Mouse (Mus musculus) heart, embryonic 13.5 days (tissue): ENCODE results near the gene Grip1. TPM values are rescaled to one million over a fixed set of nuclear protein-coding genes. Genes with fewer than 3 reads are reported as not detected.

ENCODE experiments used
- ATAC-seq: fragments of 200-750 bp; cut with Nextera tagmentation; 2 replicates; pipeline ENCODE4 v1.8.0; 2017; ENCODE audit warnings: moderate TSS enrichment; ENCODE audit not compliant: insufficient number of reproducible peaks, low FRiP score, low TSS enrichment; ENCODE audit errors: extremely low read depth
- H3K27ac ChIP-seq: fragments of 300-500 bp; sonication (generic); replicated peaks from 2 replicates; pipeline ENCODE4 v1.5.1; 2015; ENCODE audit warnings: moderate library complexity, mild to moderate bottlenecking, inconsistent platforms
- H3K27me3 ChIP-seq: fragments of 300-500 bp; sonication (generic); replicated peaks from 2 replicates; pipeline ENCODE4 v1.6.1; 2015; ENCODE audit warnings: mild to moderate bottlenecking, inconsistent platforms
- H3K36me3 ChIP-seq: fragments of 300-500 bp; sonication (generic); 2 replicates; pipeline ENCODE4 v1.6.1; 2015; ENCODE audit warnings: mild to moderate bottlenecking, inconsistent platforms
- H3K4me1 ChIP-seq: fragments of 300-500 bp; sonication (generic); 2 replicates; pipeline ENCODE4 v1.6.1; 2015; ENCODE audit warnings: inconsistent platforms
- H3K4me2 ChIP-seq: fragments of 300-500 bp; sonication (generic); 2 replicates; pipeline ENCODE4 v1.6.1; 2015; ENCODE audit warnings: inconsistent platforms, mild to moderate bottlenecking, moderate library complexity
- H3K4me3 ChIP-seq: fragments of 300-500 bp; sonication (generic); 2 replicates; pipeline ENCODE4 v1.5.1; 2015; ENCODE audit warnings: moderate library complexity, mild to moderate bottlenecking, inconsistent platforms
- H3K9ac ChIP-seq: fragments of 300-500 bp; sonication (generic); 2 replicates; pipeline ENCODE4 v1.6.1; 2015; ENCODE audit warnings: inconsistent platforms, mild to moderate bottlenecking, moderate library complexity
- H3K9me3 ChIP-seq: fragments of 300-500 bp; sonication (generic); 2 replicates; pipeline ENCODE4 v1.6.1; 2016; ENCODE audit warnings: inconsistent platforms
- WGBS: fragments of 180-500 bp; shearing (Covaris S2); methylation state at CpG from one replicate; pipeline ENCODE4 v1.1.7; 2015; ENCODE audit warnings: mixed read lengths; 5-methylcytosine and 5-hydroxymethylcytosine counted together
- polyA plus RNA-seq: library from polyadenylated mRNA; unstranded; fragments of >200 nt; fragmentation: Nextera tagmentation; extraction: Ambion mirVana; gene quantifications from 2 replicates; pipeline ENCODE4 v1.2.1, GENCODE M21; 2015

Gene Grip1
- polyA plus RNA-seq, 1 experiment from 2014 or later = 2.0 TPM

- Histone ChIP-seq H3K4me2 (no peak overlapping the region), H3K4me1 (peaks cover 15% of the 10 kb centered on the region), H3K9ac (no peak overlapping the region), H3K27me3 (no peaks in the 10 kb centered on the region), H3K4me3 (no peak overlapping the region), H3K27ac (no peak overlapping the region), H3K9me3 (no peaks in the 10 kb centered on the region), H3K36me3 (no peaks in the 10 kb centered on the region)
- no peak for ATAC-seq
- 51% methylated on average over 4 of the region's 4 CpGs for WGBS
Measured at GRCm38 (mm10) chr10:119902754-119903153, 449.1 kb downstream of the Grip1 start.

- no peak overlapping the region for H3K9ac ChIP-seq
- H3K4me3 ChIP-seq = no peak overlapping the region
- no peaks in the 10 kb centered on the region for H3K36me3 ChIP-seq
- no peak; the same call in 1 of the 2 replicates for ATAC-seq
- H3K9me3 ChIP-seq = no peaks in the 10 kb centered on the region
- H3K4me2 ChIP-seq = no peak overlapping the region
- H3K27me3 ChIP-seq = no peaks in the 10 kb centered on the region
- H3K4me1 ChIP-seq = peaks cover 15% of the 10 kb centered on the region
- WGBS = 31% methylated on average over 7 of the region's 7 CpGs
- H3K27ac ChIP-seq = no peak overlapping the region
Measured at GRCm38 (mm10) chr10:119906869-119907268, 453.2 kb downstream of the Grip1 start.

- no peak for ATAC-seq
- Histone ChIP-seq H3K27me3 (no peaks in the 10 kb centered on the region), H3K9ac (no peak overlapping the region), H3K4me1 (no peaks in the 10 kb centered on the region), H3K27ac (no peak overlapping the region), H3K36me3 (no peaks in the 10 kb centered on the region), H3K9me3 (no peaks in the 10 kb centered on the region), H3K4me3 (no peak overlapping the region), H3K4me2 (no peak overlapping the region)
- WGBS = 83% methylated on average over 9 of the region's 9 CpGs
Measured at GRCm38 (mm10) chr10:119917995-119918394, 464.4 kb downstream of the Grip1 start.

GRCm38 (mm10) chr10:119927963-119928362 lies 474.3 kb downstream of the Grip1 start:
- ATAC-seq = no peak
- WGBS = 81% methylated on average over 5 of the region's 5 CpGs

GRCm38 (mm10) chr10:119928921-119929320 lies 475.3 kb downstream of the Grip1 start:
- H3K4me2 ChIP-seq = no peak overlapping the region
- 74% methylated on average over 2 of the region's 2 CpGs for WGBS
- H3K9me3 ChIP-seq = no peaks in the 10 kb centered on the region
- H3K27me3 ChIP-seq = no peaks in the 10 kb centered on the region
- no peaks in the 10 kb centered on the region for H3K4me1 ChIP-seq
- no peak overlapping the region for H3K27ac ChIP-seq
- no peak for ATAC-seq
- H3K4me3 ChIP-seq = no peak overlapping the region
- H3K36me3 ChIP-seq = no peaks in the 10 kb centered on the region
- no peak overlapping the region for H3K9ac ChIP-seq

More at GRCm38 (mm10) chr10:119927963-119928362, 474.3 kb downstream of the Grip1 start:
- Histone ChIP-seq H3K4me1 (no peaks in the 10 kb centered on the region), H3K27ac (no peak overlapping the region), H3K9me3 (no peaks in the 10 kb centered on the region), H3K27me3 (no peaks in the 10 kb centered on the region), H3K9ac (no peak overlapping the region), H3K4me2 (no peak overlapping the region), H3K36me3 (no peaks in the 10 kb centered on the region), H3K4me3 (no peak overlapping the region)

GRCm38 (mm10) chr10:119932794-119933193 lies 479.2 kb downstream of the Grip1 start:
- ATAC-seq = no peak
- WGBS = 52% methylated on average over 4 of the region's 4 CpGs
- H3K4me2 ChIP-seq = no peak overlapping the region

GRCm38 (mm10) chr10:119933362-119933761 lies 479.7 kb downstream of the Grip1 start:
- WGBS = 91% methylated on average over 5 of the region's 5 CpGs
- Histone ChIP-seq H3K9ac (no peak overlapping the region), H3K36me3 (no peaks in the 10 kb centered on the region), H3K4me3 (no peak overlapping the region), H3K27ac (no peak overlapping the region), H3K4me1 (no peaks in the 10 kb centered on the region), H3K4me2 (no peak overlapping the region), H3K9me3 (no peaks in the 10 kb centered on the region), H3K27me3 (no peaks in the 10 kb centered on the region)
- ATAC-seq = no peak

More at GRCm38 (mm10) chr10:119932794-119933193, 479.2 kb downstream of the Grip1 start:
- Histone ChIP-seq H3K27ac (no peak overlapping the region), H3K36me3 (no peaks in the 10 kb centered on the region), H3K4me1 (no peaks in the 10 kb centered on the region), H3K9me3 (no peaks in the 10 kb centered on the region), H3K4me3 (no peak overlapping the region), H3K27me3 (no peaks in the 10 kb centered on the region), H3K9ac (no peak overlapping the region)

GRCm38 (mm10) chr10:119935231-119935630 lies 481.6 kb downstream of the Grip1 start:
- WGBS = 77% methylated on average over 6 of the region's 6 CpGs
- H3K27ac ChIP-seq = no peak overlapping the region
- no peaks in the 10 kb centered on the region for H3K9me3 ChIP-seq
- no peaks in the 10 kb centered on the region for H3K27me3 ChIP-seq
- H3K4me1 ChIP-seq = no peaks in the 10 kb centered on the region
- H3K36me3 ChIP-seq = no peaks in the 10 kb centered on the region
- no peak for ATAC-seq
- H3K4me2 ChIP-seq = no peak overlapping the region
- H3K9ac ChIP-seq = no peak overlapping the region
- no peak overlapping the region for H3K4me3 ChIP-seq

- ATAC-seq = no peak
- WGBS = 72% methylated on average over 16 of the region's 16 CpGs
- no peak overlapping the region for H3K9ac ChIP-seq
- H3K9me3 ChIP-seq = no peaks in the 10 kb centered on the region
- no peak overlapping the region for H3K4me2 ChIP-seq
- H3K36me3 ChIP-seq = no peaks in the 10 kb centered on the region
- no peaks in the 10 kb centered on the region for H3K4me1 ChIP-seq
- H3K27ac ChIP-seq = no peak overlapping the region
- H3K27me3 ChIP-seq = no peaks in the 10 kb centered on the region
- no peak overlapping the region for H3K4me3 ChIP-seq
Measured at GRCm38 (mm10) chr10:119937481-119937880, 483.9 kb downstream of the Grip1 start.

GRCm38 (mm10) chr10:119943906-119944305 lies 490.3 kb downstream of the Grip1 start:
- H3K4me1 ChIP-seq = no peaks in the 10 kb centered on the region
- WGBS = 76% methylated on average over 8 of the region's 8 CpGs
- H3K27me3 ChIP-seq = no peaks in the 10 kb centered on the region
- H3K9me3 ChIP-seq = no peaks in the 10 kb centered on the region
- H3K4me2 ChIP-seq = no peak overlapping the region
- H3K36me3 ChIP-seq = no peaks in the 10 kb centered on the region
- no peak overlapping the region for H3K27ac ChIP-seq
- no peak overlapping the region for H3K4me3 ChIP-seq
- H3K9ac ChIP-seq = no peak overlapping the region
- ATAC-seq = no peak

- no peak overlapping the region for H3K9ac ChIP-seq
- H3K4me3 ChIP-seq = no peak overlapping the region
- no peaks in the 10 kb centered on the region for H3K27me3 ChIP-seq
- H3K4me1 ChIP-seq = 0 out of 2 replicates have a peak, but pooled peaks cover 2% of the 10 kb centered on the region
- H3K27ac ChIP-seq = no peak overlapping the region
- no peaks in the 10 kb centered on the region for H3K36me3 ChIP-seq
- ATAC-seq = no peak
- 64% methylated on average over 6 of the region's 6 CpGs for WGBS
- no peaks in the 10 kb centered on the region for H3K9me3 ChIP-seq
- no peak overlapping the region for H3K4me2 ChIP-seq
Measured at GRCm38 (mm10) chr10:119951460-119951859, 497.8 kb downstream of the Grip1 start.

- H3K9ac ChIP-seq = no peak overlapping the region
- no peak overlapping the region for H3K4me3 ChIP-seq
- no peak for ATAC-seq
- H3K27me3 ChIP-seq = no peaks in the 10 kb centered on the region
- H3K4me1 ChIP-seq = peaks cover 14% of the 10 kb centered on the region
- WGBS = 75% methylated on average over 17 of the region's 17 CpGs
- H3K4me2 ChIP-seq = no peak overlapping the region
- H3K27ac ChIP-seq = no peak overlapping the region
- no peaks in the 10 kb centered on the region for H3K9me3 ChIP-seq
- H3K36me3 ChIP-seq = no peaks in the 10 kb centered on the region
Measured at GRCm38 (mm10) chr10:119957260-119957955, 503.8 kb downstream of the Grip1 start.
